Mouse (Mus musculus): ENCODE data around the gene Denr.

DNA sequence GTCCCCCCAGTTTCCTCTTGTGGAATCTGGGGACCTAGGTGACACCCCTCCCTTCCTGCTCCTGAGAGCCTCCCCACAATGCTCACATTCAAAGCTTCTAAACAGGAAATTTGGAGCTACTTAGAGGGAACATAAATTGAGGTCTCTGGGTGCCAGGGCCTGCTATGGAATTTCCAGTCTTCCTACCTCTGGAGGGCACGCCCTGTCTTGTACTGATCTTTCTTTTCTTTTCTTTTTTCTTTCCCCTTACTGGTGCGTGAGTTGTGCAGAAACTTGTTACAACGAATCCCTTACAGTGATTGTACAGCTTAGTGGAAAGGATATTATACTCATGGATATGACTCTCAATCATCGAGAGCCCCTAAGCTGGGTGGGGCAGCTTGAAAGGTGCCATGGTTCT is 37.4 kb upstream of the Denr start:
- no peak for TF ChIP-seq POLR2A (IDR thresholded peaks at IDR 0.05; ENCODE audit: low read depth, low read length)
- TF ChIP-seq CTCF (conservative IDR thresholded peaks at IDR 0.05; ENCODE audit: insufficient read depth, insufficient read length, low read depth, low read length), result no peak
